Mouse (Mus musculus) heart, adult 9 months (tissue): Measurements from ENCODE around the gene Atrip.

Source experiments
- DNase-seq, 2 experiments: peaks; one replicate each; pipeline ENCODE4 v3.0.0; 2022; ENCODE audit warnings: low spot score in 2 of 2

The Atrip gene

GRCm38 (mm10) chr9:109097831-109098230, 23.9 kb upstream of the Atrip start:
- DNase-seq: peak; percentile 62 to 68

- DNase-seq: no peak
Measured at GRCm38 (mm10) chr9:109097291-109097690, 23.4 kb upstream of the Atrip start.

DNA sequence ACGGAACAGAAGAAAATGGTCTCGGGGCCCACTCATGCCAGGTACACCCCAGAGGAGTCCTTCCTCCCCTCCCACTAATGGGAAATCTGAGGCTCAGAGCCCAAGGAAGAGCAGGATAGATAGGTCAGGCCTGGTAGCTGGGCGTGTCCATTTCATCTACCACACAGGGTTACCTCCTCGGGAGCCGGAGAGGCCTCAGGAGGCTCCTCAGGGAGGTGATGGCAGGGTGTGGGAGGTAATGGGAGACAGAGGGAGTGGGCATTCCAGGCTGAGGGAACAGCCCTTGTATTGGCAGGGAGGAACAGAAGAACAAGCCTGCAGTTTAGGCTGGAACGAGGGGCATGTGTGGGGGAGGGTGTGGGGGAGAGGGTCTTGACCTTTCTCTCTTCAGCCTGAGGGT, 22.9 kb upstream of the Atrip start:
- DNase-seq: no peak

GRCm38 (mm10) chr9:109096251-109096661, 22.3 kb upstream of the Atrip start:
- peak in 1 of 2 experiments; percentile 15 for DNase-seq

DNA sequence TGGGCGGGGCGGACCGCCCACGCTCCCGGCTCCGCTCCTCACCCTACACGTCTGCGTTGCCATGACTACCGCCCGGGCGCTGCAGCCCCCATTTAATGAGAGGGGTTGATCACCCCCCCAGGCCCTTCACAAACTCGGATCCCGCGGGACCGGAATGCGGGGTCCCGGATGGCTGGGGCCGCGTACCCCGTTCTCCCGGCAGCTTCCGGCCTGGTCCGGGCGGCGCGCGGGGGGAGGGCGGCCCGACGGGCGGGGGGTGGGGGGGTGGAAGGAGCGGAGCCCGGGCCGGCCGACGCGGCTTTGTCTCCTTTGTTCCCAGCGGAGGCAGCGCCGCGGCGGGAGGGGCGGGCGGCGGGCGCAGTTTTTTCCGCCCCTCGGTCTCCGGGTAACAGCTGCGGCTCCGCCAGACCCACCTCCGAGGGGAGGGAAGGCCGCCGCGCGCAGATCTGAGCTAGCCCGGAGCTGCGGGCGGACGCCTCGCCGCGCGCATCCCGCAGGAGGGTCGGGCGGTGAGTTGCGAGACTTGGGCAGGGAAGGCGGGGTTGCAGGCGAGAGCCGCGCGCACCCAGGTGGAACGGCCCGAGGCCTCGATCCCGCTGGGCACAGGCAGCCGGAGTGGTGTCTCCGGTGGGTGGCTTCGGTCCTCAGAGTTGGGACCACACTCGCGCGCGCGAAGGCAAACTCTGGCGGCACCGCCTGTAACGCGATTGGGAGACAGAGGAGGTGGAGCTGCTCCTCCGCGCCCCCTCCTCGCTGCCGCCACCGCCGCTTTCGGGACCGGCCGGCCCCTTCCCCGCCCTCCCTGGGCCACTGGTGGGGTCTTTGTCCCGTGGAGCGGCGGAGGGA, 21.4 kb upstream of the Atrip start, which contains the start of gene Plxnb1:
Gene Plxnb1 (plus strand): TSS at position 253 of the 846 bp plus-strand sequence.
- DNase-seq: peak; percentile 55 to 56

- no peak for DNase-seq
Measured at GRCm38 (mm10) chr9:109094553-109095136, 20.7 kb upstream of the Atrip start.

DNA sequence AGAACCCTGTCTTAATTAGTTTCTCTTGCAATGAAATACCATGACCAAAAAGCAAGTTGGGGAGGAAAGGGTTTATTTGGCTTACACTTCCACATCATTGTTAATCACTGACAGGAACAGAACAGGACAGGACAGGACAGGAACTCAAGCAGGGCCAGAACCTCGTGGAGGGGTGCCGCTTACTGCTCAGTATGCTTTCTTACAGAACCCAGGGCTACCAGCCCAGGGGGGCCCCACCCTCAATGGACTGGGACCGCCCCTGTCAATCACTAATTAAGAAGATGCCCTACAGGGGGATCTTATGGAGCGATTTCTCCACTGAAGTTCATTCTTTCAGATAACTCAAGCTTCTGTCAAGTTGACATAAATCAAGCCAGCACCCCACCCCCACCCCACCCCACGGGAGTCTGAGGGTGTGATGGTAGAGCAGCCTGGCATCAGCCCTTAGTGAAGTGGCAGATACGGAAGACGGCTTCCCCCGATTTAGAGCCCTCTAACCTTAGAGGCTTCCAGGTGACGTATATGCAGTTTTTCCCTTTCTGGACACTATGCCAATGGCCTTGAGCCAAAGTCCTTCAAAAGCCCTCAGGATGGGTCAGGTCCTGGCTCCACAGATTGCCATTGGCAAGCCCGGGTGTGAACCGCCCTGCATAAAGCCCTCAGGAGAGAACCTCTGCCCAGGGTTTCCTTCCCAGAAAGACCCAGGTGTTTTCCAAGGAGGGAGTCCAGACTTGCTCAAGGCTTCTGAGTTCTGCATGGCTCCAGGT, 20.0 kb upstream of the Atrip start:
- peak in 1 of 2 experiments; percentile 57 for DNase-seq

GRCm38 (mm10) chr9:109092799-109093198, 18.9 kb upstream of the Atrip start:
- no peak for DNase-seq

- DNase-seq: no peak
Measured at GRCm38 (mm10) chr9:109091802-109092201, 17.9 kb upstream of the Atrip start.

DNA sequence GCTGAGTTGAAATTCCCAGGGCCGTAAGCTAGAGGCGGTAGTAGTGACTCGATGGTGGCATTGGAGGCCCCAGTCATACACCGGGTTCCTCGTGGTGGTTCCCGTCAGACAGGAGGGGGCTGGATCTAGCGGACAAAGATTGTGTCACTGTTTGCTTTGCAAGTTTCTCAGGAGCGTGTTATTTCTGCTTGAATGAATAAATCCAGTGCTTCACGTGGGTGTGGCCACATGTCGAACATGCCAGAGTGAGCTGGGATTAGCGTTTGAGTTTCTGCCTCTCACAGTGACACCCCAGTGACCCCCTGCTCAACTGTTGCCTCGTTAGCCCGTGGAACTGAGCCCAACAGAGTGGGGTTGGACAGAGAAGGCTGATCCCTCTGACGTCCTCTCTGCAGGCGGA, 16.5 kb upstream of the Atrip start:
- no peak for DNase-seq

GRCm38 (mm10) chr9:109087987-109088386, 14.1 kb upstream of the Atrip start:
- peak in 1 of 2 experiments; percentile 29 for DNase-seq

DNA sequence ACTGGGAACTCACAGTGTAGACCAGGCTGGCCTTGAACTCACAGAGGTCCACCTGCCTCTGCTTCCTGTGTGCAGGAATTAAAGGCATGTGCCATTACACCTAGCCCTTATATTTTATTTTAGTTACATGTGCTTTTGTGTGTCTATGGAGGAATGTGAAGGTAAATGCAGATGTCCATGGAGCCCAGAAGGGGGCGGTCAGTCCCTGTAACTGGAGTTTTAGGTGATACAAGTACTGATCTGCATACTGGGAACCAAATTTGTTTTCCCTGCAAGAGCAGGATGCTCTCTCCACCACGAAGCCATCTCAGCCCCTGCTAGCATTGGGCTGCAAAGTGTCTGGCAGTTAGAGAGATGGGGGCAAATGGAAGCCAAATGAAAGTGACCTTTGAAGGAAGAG, 11.0 kb upstream of the Atrip start:
- no peak for DNase-seq

GRCm38 (mm10) chr9:109082124-109082800, 8.3 kb upstream of the Atrip start, which contains the start of the genes Ccdc51 and Tma7:
Gene Ccdc51, plus strand, starts transcription at chr9:109082493.
Gene Tma7, minus strand, starts transcription at chr9:109082587.
- peak; percentile 85 to 90 for DNase-seq

- DNase-seq: no peak
Measured at GRCm38 (mm10) chr9:109081749-109082123, 7.8 kb upstream of the Atrip start.

DNA sequence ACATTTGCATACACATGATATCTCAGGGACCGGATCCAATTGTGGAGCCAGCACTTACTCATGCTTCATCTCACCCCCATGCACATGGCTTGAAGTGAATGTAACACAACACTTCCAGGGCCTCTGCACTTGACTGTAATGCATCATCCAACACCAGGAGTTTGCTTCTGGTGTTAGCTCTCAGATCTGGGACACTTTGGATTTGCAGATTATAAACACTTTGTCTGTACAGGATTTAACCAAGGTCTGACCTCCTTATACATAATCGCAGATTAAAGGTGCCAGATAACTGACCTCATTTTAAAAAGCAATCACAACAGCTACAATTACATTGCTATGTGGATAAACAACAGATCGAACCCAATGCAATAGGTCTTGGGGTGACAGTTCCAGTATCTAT, 6.6 kb upstream of the Atrip start:
- DNase-seq: no peak

- no peak for DNase-seq
Measured at GRCm38 (mm10) chr9:109068095-109068735, 5.7 kb downstream of the Atrip start.

- DNase-seq: no peak
Measured at GRCm38 (mm10) chr9:109060898-109061295, 13.0 kb downstream of the Atrip start.

- no peak for DNase-seq
Measured at GRCm38 (mm10) chr9:109060184-109060897, 13.6 kb downstream of the Atrip start.

DNA sequence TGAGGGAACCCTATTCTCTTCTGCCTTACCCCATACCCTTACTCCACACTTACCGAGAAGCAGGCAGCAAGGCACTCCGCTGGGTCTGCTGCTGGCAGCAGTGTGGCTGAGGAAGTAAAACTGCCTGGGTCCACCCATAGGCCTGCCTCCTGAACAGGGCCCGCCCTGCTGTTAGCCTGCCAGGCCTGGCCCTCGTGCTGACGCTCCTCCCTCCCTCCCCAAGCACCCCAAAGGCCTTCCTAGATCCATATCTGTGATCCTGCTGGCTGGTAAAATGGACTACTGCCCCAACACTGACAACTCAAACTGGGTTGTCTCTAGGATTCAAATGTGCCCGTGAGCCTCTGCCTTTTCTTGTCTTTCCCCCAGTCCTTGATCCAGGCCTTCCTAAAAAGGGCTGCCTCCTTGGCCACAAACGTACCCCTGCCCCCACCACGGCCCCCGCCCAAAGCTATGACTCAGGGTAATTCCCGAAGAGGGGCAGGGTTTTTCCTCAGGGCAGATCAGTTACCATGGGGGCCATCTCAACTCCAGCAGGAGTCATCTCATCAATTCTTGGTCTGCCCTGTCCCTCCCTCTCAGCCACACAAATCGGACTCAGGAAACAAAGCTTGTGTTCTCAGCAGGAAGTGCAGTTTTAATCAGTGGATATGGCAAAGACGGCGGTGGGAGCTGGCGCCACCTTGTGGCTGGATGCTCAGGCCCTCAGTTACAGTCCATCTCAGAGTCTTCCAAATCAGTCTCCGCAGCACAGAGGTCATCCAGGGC, 14.6 kb downstream of the Atrip start, which contains the start of gene Trex1:
Gene Trex1 (minus strand): TSS at position 599 of the 768 bp plus-strand sequence.
- peak; percentile 94 to 95 for DNase-seq
